Mouse (Mus musculus): Measurements from ENCODE around the gene Faf2.

- TF ChIP-seq CTCF (conservative IDR thresholded peaks at IDR 0.05; ENCODE audit: low read length) (no peak), POU5F1 (IDR thresholded peaks at IDR 0.05; ENCODE audit: borderline replicate concordance, low read length) (no peak), NANOG (IDR thresholded peaks at IDR 0.05; ENCODE audit: borderline replicate concordance, low read length) (no peak)
Measured at GRCm38 (mm10) chr13:54687096-54687495, 65.5 kb downstream of the Faf2 start.
